Mouse (Mus musculus) hindbrain, embryonic 16.5 days (tissue): ENCODE measurements around the gene Ankra2. TPM values are rescaled to one million over a fixed set of nuclear protein-coding genes. Genes with fewer than 3 reads are reported as not detected.

Experiments used
- ATAC-seq: fragments of 200-750 bp; cut with Nextera tagmentation; 2 replicates; pipeline ENCODE4 v1.8.0; 2017; ENCODE audit warnings: moderate TSS enrichment, moderate library complexity
- H3K27ac ChIP-seq: fragments of 300-500 bp; sonication (generic); 2 replicates; pipeline ENCODE4 v1.5.1; 2014; ENCODE audit warnings: low read depth, mild to moderate bottlenecking, control low read depth, low read length, moderate library complexity
- H3K27me3 ChIP-seq: fragments of 300-500 bp; sonication (generic); replicated peaks from 2 replicates; pipeline ENCODE4 v1.6.1; 2014; ENCODE audit warnings: low read length; ENCODE audit not compliant: control insufficient read depth, insufficient read depth
- H3K36me3 ChIP-seq: fragments of 300-500 bp; sonication (generic); 2 replicates; pipeline ENCODE4 v1.6.1; 2014; ENCODE audit warnings: mild to moderate bottlenecking, low read length, moderate library complexity, mixed read lengths; ENCODE audit not compliant: control insufficient read depth, insufficient read depth
- H3K4me1 ChIP-seq: fragments of 300-500 bp; sonication (generic); 2 replicates; pipeline ENCODE4 v1.6.1; 2014; ENCODE audit warnings: low read depth, low read length; ENCODE audit not compliant: control insufficient read depth, insufficient read depth
- H3K4me2 ChIP-seq: fragments of 300-500 bp; sonication (generic); 2 replicates; pipeline ENCODE4 v1.6.1; 2014; ENCODE audit warnings: mild to moderate bottlenecking, low read length, control low read depth, moderate library complexity
- H3K4me3 ChIP-seq: fragments of 300-500 bp; sonication (generic); 2 replicates; pipeline ENCODE4 v1.5.1; 2014; ENCODE audit warnings: mild to moderate bottlenecking, low read length, control low read depth, moderate library complexity
- H3K9ac ChIP-seq: fragments of 300-500 bp; sonication (generic); 2 replicates; pipeline ENCODE4 v1.6.1; 2014; ENCODE audit warnings: low read depth, mild to moderate bottlenecking, control low read depth, low read length, moderate library complexity
- H3K9me3 ChIP-seq: fragments of 300-500 bp; sonication (generic); 2 replicates; pipeline ENCODE4 v1.6.1; 2014; ENCODE audit warnings: mild to moderate bottlenecking, low read length, moderate library complexity; ENCODE audit not compliant: control insufficient read depth
- WGBS: fragments of 180-500 bp; shearing (Covaris S2); extraction: QIAGEN DNeasy Blood & Tissue Kit; methylation state at CpG from one replicate; pipeline ENCODE4 v1.1.7; 2014; 5-methylcytosine and 5-hydroxymethylcytosine counted together
- polyA plus RNA-seq: library from polyadenylated mRNA; unstranded; fragments of >200 nt; fragmentation: Nextera tagmentation; extraction: Ambion mirVana; gene quantifications from 2 replicates; pipeline ENCODE4 v1.2.1, GENCODE M21; 2015

Gene Ankra2
- polyA plus RNA-seq, 1 experiment from 2014 or later: 62.8 TPM

- H3K9ac ChIP-seq: no peak overlapping the region
- WGBS: 90% methylated on average over 6 of the region's 6 CpGs
- no peak overlapping the region for H3K4me3 ChIP-seq
- no peaks in the 10 kb centered on the region for H3K27me3 ChIP-seq
- H3K27ac ChIP-seq: no peak overlapping the region
- ATAC-seq: no peak
- H3K36me3 ChIP-seq: peaks cover 4% of the 10 kb centered on the region
- peaks cover 19% of the 10 kb centered on the region for H3K4me1 ChIP-seq
- no peaks in the 10 kb centered on the region for H3K9me3 ChIP-seq
- peak overlapping the region; percentile 91 for H3K4me2 ChIP-seq
Observed at GRCm38 (mm10) chr13:98317911-98318310, 55.0 kb downstream of the Ankra2 start.

Other genes with a start within 250 kb of the Ankra2 start
- gene Arhgef28, start 56.6 kb upstream of the Ankra2 start, polyA plus RNA-seq: 30.6 and 33.0 TPM in 2 replicates
- 27.0 and 32.2 TPM in 2 replicates for gene Utp15, start within 50 bp of the Ankra2 start, polyA plus RNA-seq
- 0.32 TPM in 1 of 2 replicates, not detected in the other for gene Gm21976, start 16.8 kb downstream of the Ankra2 start, polyA plus RNA-seq
- 428 and 449 TPM in 2 replicates for gene Btf3, start 53.9 kb downstream of the Ankra2 start, polyA plus RNA-seq
- gene Foxd1, start 91.2 kb downstream of the Ankra2 start, polyA plus RNA-seq: 0.43 and 0.75 TPM in 2 replicates
- 1.0 and 1.3 TPM in 2 replicates for gene Gm10320, start 228.9 kb downstream of the Ankra2 start, polyA plus RNA-seq